Mouse (Mus musculus) CH12F3 (cell line): ENCODE measurements at regions not wholly inside any gene's neighbourhood (a gene's known extent, or its start where the extent isn't known, plus 50 kb on each side); places are given as distances from the start of the nearest gene placed in this dataset.

Experiments
- in situ Hi-C: fragments of 300-500 bp; cut with MboI; formaldehyde crosslinking; loops from 2 replicates; pipeline ENCODE4 v1.14.3; 2020; ENCODE audit warnings: low sequenced_read_pairs

DNA sequence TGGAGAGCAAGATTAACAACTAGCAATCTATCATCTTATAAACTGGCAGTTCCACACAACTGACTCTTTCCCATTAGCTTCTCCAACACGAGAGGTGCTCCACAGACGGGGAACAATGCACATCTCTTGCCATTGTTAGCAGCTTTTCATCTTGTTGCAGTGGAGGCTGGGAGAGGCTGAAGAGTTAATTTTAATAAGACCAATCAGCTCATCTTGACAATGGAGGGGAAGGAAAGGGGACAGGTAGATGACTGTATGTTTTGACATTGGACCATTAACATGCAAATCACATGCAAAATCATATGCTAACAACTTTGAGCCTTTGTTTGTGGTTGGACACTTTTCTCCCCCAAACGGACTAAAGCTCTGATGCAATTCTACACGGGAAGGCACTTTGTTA, 218.9 kb upstream of the Id4 start:
- in situ Hi-C loops: no loop called here

DNA sequence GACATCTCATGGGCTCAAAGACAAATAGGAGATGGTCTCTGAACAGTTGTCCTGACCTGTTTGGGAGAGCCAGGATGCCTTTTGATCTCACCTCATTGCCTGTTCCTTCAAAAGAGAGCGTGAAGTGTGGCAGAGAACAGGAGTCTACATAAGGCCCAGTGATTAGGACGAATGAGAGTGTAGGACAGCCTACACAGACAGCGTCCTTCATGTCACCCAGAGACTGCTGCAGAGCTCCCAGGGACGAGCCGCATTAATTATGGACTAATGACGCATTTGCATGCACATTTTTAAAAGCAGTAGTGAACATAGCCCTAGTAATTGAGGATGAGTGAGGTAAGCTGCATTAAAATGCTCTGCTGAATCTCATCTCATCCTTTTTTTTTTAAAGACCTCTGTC, 218.5 kb upstream of the Id4 start:
- in situ Hi-C loops: no loop called here

DNA sequence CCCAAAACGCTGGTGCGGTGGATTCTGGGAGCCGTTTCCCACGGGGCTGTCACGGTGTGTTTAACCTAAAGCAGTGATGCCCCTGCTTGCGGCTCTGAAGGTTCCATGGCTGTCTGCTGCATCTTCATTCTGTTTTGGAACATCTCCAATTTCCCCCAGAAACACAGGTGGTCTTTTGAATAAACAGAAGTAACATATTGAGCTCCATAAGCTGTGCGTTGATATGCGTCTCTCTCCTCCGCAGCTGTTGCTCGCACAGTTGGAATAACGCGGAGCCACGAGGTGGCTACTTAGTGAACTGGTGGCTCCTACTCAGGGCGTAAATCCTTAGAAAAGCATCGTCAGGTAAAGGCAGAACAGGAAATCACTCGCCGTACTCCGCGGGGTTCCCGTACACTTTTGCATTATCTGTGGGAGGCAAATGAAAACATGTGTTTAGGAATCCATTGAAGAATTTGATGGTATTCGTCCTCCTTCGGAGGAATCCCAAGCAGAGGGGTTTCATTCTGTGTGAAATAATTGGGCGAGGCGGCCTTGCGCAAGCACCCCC, 214.8 kb upstream of the Id4 start:
- in situ Hi-C loops: no loop called here

DNA sequence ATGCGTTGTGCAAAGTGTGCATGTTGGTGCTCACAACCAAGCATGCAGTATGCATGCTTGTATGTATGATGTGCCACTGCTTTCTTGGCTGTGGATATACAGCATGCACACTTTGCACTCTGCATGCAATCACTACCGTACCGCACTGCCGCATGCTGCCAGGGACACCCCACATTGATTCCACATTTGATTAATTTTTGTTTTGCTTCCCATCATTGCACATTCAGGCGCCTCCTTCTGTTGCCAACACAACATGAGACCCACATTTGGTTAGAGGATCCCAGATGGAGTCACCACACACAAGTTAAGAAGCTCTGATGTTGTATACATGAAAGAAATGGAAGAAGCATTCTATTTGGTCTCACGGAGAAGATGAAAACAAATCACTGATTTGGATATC, 211.2 kb upstream of the Id4 start:
- in situ Hi-C loops: no loop called here

DNA sequence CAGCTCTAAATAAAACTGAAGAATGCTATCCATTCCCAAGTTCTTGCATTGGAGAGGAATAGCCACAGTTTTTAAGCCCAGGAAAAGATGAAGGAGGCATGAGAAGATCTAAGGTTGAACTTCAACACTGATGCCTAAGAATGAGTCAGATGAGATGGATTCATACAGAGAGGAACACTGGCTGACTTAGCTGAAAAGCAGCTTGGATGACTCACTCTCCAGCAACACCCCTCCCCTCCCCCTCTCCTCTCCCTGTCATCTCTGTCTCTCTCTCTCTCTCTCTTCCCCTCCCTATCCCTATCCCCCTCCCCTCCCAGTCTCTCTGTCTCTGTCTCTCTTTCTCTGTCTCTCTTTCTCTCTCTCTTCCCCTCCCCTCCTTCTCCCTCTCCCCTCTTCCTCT, 186.4 kb upstream of the Id4 start:
- in situ Hi-C loops: no loop called here

DNA sequence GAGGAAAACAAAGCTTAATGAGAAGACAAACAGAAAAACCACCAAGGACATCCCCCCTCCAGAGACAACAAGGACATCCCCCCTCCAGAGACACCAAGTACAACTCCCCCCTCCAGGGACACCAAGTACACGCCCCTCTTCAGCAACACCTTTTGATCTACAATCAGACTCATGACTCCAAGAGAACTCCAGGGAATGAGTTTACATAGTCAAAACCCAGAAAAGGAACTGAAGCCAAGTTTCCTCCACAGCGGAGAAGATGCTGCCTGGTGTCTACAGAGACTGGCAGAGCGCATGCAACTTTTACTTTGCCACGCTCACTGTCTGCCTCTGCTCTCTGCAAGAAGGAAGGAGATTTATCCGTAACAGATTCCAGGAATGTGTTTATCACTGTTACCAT, 185.7 kb upstream of the Id4 start:
- in situ Hi-C loops: no loop called here

DNA sequence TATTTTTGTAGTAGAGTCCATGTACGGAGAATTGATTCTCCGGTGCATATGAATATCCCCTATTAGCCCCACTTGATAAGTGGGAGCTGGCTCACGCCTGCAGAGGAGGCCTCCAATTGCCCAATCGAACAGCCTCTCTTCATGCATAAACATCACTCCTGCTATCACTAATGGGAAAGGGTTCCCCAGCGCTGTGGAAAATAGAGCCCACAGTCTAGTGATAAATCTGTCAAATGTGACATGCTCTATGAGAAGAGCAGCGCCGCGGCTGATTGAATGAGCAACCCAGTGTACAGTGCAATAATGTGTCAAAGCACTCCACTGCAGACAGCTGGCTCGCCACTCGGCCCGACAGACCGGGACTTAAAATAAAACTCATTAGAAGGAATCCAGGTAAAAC, 182.8 kb upstream of the Id4 start:
- in situ Hi-C loops: no loop called here

DNA sequence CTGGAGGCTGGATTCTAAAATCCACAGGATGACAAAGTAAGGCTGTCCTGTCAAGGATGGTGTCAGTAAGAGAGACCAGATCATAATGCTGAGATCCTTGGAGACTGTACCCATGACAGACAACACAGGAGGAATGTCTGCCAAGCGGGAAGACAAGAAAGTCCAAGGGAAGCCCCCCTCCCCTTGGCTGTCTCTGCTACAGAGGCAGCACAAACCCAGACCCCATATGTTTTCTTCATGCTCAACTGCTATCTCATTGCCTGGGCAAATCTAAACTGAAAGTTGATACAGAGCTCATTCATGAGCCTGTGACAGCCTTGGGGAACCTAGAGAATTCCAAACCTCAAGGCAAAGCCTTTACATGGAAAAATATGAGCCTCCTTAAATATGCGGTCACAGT, 177.7 kb upstream of the Id4 start:
- in situ Hi-C loops: no loop called here

DNA sequence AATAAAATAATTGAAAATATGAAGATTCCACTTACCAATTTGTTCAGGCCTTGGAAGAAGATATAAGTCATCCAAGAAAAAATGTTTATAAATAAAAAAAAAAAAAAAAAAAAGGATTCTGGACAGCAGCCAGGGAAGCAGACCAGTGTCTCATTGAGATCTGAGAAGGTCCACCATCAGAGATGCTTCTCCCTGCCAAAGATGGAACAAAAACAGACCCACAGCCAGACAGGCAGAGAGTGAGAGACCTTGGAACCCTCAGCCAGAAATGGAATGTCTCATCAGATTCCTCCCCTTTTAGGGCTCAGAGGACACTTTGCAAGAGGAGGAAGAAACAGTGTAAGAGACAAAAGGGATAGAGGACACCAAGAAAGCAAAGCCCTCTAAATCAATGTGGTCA, 177.2 kb upstream of the Id4 start:
- in situ Hi-C loops: no loop called here

DNA sequence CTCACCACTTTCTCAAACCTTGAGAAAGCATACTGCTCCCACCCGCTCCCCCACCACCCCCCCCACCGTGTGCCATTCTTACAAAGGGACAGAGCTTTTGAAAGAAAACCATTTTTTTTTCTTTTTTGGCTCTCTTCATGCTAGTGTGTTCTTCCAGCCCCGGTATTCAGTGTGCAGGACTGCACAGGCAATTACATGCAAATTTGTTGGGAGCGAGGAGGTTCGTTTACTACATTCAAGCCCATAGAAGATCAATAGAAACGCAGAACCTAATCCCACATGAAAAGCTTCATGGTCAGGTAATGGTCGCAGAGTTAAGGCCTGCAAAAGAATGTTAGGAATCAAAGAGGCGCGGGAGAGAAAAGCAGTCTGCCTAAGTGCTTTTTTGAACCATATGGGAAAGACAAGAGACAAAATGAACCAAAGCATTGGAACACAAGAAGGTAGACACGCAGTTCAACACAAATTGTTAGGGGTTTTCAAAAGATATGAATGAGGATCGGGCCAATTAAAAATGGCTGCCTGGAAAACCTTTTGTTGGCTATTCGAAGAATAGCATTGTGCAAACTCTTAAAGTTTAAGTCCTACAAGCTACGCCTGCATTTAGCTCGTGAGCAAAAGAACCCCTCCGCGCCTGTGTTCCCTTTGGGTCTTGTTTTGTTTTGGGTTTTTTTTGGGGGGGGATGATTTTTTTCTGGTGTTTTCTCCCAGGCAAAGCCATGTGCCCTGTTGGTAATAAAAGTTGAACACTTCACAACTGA, 166.6 kb upstream of the Id4 start:
- in situ Hi-C loops: no loop called here

DNA sequence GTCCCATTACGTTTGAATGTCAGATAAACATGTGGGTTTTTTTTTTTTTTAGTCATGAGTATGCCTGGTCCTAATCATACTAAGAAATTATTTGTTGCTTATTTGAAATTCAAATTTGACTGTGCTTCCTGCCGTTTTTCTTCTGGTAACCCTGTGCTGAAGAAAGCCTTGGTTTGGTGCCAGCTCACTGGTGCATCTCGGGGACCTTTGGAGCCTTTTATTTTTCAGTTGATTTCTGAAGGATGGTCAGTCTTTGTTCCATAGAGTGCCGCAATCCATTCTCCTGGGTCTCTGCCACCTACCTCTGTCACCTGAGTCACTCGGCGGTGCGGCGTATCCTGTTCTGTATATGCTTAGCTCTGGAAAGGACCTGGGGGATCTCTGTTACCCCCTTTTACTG, 158.9 kb upstream of the Id4 start:
- in situ Hi-C loops: no loop called here

DNA sequence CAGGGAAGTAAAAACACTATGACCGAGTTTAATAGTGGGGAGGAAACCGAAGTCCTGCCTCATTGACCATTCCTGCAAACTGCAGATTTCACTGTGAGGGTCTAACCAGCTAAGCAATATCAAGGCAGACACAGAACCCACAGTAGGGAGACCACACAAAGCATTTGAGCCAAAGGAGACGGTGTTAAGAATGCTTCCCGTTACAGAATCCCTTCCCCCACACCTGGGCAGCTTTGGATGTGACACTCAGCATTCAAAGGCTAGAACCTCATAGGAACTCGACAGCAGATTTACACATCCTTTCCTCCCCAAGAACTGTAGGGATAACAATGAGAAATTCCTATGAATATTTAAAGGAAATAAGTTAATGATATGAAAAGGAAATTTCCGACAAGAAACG, 158.5 kb upstream of the Id4 start:
- in situ Hi-C loops: no loop called here

DNA sequence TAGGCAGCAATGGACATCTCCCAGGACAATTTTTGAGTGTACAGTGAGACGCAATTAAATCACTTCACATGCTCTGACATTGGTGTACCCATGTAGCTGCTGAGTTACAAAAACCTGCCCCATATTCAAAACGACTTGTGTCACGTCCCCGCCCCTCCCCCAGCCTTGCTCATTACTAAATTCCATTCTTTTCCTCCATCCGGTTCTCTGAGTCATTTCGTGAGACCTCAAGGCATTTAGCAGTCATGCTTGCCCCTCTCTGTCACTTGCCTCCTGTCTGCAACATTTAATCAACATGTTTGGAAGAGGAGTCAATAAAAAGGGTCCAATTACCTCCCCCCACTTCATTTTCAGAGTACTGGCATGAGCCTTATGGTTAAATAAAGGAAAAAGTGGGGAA, 156.3 kb upstream of the Id4 start:
- in situ Hi-C loops: no loop called here

DNA sequence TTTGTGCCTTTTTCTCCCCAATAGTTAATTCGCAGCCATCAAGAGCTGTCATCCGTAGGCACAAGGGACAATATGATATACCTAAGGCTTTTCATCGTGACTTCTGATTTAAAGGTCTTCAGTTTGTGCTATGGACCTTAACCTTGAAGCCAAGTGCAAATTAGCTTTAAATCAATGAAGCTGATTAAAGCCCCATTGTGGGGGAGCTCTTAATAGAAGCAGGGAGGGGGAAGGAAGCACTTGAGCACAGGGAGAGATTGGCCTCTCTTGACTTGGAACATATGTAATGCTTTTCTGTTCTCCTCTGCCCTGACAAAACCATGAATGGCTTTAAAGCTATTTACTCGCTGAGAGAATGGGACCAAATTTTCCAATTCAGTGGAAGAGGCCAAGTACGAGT, 154.1 kb upstream of the Id4 start:
- in situ Hi-C loops: no loop called here

DNA sequence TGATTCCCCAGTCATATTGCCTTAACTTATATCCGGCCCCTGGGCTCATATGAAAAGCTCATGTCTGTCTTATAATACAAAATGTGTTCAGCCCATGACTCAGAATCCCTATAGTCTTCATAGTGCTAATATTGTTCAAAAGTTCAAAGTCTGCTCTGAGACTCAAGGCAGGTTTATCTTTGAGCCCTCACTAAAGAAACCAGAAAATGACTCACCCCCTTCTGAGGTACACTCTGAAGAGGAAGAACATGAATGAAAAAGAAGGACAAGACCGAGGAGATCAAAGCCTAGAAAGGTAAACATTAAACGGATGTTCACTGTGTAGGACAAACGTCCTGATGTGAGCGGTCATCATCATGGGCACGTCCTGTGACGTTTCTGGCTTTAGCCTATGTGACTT, 145.1 kb upstream of the Id4 start:
- in situ Hi-C loops: no loop called here

DNA sequence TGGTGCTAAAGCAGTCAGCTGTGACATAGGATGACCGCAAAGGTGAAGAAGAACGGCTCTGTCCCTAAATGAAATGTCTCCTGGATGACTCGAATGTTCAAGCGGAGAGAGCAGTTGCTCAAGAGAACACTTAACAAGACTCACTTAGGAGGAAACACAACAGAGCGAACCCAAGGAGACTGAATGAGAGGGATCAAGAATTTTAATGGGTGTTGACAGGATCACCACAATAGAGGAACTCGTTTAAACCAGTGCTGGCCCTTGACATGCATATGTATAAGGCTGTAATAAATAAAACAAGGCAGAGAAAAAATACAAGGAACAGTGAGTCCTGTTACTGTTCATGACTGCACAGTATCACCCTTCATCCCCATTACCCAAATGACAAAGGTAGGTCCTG, 134.4 kb upstream of the Id4 start:
- in situ Hi-C loops: no loop called here

DNA sequence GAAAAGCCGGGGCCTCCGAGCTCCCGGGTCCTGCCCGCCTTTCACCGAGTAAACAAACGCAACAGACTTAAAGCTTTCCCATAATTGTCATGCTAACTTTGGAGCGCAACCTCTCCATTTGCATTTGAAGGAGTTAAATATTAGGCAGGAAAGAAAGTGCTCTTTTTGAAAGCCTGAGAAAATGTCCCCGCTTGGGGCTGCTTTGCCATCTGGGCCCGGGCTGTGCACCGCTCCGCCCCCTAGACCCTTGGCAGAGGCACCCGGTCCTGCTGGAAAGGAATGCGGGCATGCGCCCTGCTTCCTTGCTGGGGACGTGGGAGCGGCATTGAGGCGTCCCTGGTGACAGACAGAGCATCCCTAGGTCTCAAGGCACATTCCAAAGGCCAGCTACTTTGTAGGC, 130.3 kb upstream of the Id4 start:
- in situ Hi-C loops: no loop called here

DNA sequence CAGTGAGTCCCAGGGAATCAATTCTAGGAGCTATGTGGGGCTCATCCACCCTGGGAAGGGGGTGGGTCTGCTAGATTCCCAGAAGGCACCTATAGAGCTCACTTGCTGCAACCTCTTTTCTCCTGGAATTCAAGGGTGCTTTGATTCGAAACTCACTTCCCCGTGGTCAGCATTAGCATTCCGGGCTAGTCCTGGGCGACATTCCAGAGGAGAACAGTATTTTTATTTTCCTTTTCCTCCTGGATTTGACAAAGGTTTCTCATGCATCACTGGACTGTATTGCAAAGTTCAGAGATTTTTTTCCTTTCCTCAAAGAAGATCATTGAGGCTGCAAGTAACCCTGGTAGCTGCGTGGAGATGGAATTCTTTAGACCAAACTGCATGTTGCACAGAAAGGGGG, 129.3 kb upstream of the Id4 start:
- in situ Hi-C loops: no loop called here

DNA sequence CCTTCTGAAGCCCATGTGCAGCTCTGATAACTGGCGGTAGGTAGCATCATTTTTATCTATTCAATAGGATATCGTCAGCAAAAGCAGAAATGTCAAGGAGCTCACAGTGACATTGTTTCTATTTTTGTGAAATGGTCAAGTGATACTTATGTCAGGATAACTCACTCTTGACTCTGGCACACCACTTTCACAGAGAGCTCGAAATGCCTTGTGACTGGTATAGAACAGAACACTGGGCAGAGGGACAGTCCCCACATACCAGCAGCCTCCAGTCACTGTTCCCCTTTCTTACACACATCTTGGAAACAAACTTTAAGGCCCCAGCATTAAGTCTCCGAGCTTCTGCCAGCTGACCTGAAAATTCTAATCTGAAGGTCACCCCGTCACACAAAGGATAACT, 115.1 kb upstream of the Id4 start:
- in situ Hi-C loops: no loop called here

DNA sequence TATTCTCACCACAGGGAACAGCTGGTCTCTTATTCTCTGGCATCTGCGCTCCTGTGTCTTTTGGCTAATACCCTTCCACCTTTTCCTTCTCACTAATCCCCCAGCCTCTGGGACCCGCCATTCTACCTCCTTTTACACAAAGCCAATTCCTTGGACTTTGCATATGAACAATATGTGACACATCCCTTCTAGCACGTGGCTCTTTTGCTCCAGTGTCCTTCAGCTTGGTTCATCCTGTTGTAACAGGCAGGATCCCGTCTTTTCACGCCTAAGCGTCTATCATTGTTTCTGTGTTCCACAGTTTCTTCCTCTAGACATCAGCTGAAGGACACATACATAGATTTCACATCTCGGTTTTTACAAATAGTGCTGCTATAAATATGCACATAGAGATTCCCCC, 114.0 kb upstream of the Id4 start:
- in situ Hi-C loops: no loop called here

DNA sequence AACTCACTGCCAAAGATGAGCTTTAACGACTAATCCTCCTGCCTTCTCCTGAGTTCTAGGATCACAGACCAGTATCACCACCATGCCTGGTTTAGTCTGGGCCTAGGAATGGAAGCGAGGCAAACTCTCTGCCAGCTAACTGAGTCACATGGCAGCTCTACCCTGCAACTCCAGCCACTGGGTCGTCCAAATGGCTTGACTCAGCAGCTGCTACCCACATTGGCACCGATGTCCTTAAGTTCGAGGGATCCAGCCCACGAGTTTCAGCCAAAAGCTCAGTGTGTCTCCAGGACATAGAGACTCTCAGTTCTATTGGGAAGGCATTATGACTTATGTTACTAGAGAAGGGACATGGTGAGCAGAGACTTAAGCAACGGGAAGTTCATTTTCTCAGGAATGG, 107.8 kb upstream of the Id4 start:
- in situ Hi-C loops: no loop called here

DNA sequence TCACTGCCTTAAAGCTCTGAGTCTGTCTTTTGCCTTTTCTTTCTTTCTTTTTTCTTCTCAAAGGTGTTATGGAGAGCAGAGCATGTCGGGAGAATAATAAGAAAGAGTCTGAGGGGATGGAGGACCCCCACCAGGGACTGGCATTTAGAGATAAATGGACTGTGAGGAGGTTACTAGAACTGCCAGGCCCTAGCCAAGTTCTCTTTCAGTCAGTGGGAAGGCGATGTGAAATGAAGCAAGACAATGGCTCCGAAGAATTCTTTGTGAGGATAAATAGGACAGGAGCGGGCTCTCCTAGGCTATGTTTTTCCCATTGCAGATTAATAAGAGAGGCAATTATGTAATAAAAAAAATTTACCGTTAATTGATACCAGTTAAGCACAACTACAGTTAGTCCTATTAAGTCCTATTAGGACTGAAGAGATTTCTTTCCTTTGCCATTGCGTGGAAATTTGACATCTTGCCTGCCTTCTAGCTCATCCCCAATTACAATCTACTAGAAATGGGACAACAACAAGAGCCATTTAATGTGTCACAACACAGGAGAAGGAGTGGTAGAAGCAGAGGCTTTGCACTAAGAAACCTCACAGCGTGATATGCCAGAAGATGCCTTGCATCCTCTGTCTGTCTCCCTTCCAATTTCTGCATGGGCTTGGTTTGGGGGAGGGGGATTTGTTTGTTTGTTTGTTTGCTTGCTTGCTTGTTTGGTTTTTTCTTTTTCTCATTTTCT, 107.2 kb upstream of the Id4 start:
- in situ Hi-C loops: no loop called here
